Mouse (Mus musculus): ENCODE results near the gene Fam181a. TPM values are rescaled to one million over a fixed set of nuclear protein-coding genes. Genes with fewer than 3 reads are reported as not detected.

Fam181a gene
- polyA plus RNA-seq, 1 experiment from 2014 or later = not detected

DNA sequence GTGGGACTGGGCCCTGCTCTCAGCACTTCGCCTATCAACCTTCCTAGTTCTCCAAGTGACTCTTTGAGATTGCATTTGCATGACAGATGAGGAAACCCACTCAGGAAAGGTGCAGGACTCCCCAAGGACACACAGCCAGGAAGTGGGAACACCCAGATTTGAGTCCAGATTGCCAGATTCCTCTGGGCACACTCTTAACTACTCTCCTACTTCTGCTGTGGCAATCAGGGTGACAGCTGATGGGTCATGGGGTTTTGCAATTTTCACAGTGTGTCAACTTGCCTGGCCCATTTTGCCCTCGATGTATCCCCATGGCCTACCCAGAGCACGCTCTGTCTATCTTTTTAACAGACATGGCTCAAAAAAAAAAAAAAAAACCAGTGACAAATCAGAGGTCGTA is 15.8 kb downstream of the Fam181a start:
- no peaks in the 10 kb centered on the region for H3K4me1 ChIP-seq (replicated peaks; ENCODE audit: control insufficient read depth, insufficient read depth, low read length)
- no peak overlapping the region for H3K4me3 ChIP-seq (ENCODE audit: low read depth, low read length)
- DNase-seq (ENCODE audit: low spot score) (no peak), ATAC-seq (replicated peaks; ENCODE audit: low FRiP score, low TSS enrichment, low read depth) (no peak)
- H3K36me3 ChIP-seq (ENCODE audit: control insufficient read depth, insufficient read depth, low read length) = no peaks in the 10 kb centered on the region
- WGBS = 77% methylated on average over 4 of the region's 4 CpGs
- H3K9ac ChIP-seq (ENCODE audit: low read length) = no peak overlapping the region
- no peaks in the 10 kb centered on the region for H3K9me3 ChIP-seq (ENCODE audit: control insufficient read depth, low read length)
- H3K27me3 ChIP-seq (replicated peaks; ENCODE audit: control insufficient read depth, insufficient read depth, low read length) = peaks cover 15% of the 10 kb centered on the region
- H3K4me2 ChIP-seq (ENCODE audit: low read length) = no peak overlapping the region
- no peak overlapping the region for H3K27ac ChIP-seq (ENCODE audit: low read depth)

DNA sequence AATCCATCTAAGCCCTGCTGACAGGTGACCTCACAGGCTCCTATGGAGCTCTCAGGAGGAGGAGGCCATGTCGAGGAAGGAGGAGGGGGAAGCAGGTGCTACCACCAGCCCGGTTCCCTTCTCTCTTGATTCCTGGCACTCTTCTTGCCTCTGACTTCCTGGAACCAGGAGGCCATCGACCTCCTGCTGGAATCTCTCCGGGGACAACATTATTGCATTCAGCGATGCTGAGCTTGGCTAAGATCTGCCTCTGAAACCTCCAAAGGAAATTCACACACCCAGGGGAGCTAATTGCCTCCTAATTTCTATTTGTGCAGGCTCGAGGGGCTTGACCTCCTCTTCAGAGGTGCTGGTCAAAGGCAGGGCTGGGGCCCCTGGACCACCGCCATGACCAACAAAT is 16.3 kb downstream of the Fam181a start:
- no peaks in the 10 kb centered on the region for H3K9me3 ChIP-seq (ENCODE audit: control insufficient read depth, low read length)
- ATAC-seq (replicated peaks; ENCODE audit: low FRiP score, low TSS enrichment, low read depth) (no peak), DNase-seq (ENCODE audit: low spot score) (no peak)
- H3K27me3 ChIP-seq (replicated peaks; ENCODE audit: control insufficient read depth, insufficient read depth, low read length) = peaks cover 15% of the 10 kb centered on the region
- no peaks in the 10 kb centered on the region for H3K36me3 ChIP-seq (ENCODE audit: control insufficient read depth, insufficient read depth, low read length)
- no peaks in the 10 kb centered on the region for H3K4me1 ChIP-seq (replicated peaks; ENCODE audit: control insufficient read depth, insufficient read depth, low read length)
- H3K4me3 ChIP-seq (ENCODE audit: low read depth, low read length) = no peak overlapping the region
- H3K4me2 ChIP-seq (ENCODE audit: low read length) = no peak overlapping the region
- WGBS = 40% methylated on average over 7 of the region's 7 CpGs
- no peak overlapping the region for H3K9ac ChIP-seq (ENCODE audit: low read length)
- H3K27ac ChIP-seq (ENCODE audit: low read depth) = no peak overlapping the region

DNA sequence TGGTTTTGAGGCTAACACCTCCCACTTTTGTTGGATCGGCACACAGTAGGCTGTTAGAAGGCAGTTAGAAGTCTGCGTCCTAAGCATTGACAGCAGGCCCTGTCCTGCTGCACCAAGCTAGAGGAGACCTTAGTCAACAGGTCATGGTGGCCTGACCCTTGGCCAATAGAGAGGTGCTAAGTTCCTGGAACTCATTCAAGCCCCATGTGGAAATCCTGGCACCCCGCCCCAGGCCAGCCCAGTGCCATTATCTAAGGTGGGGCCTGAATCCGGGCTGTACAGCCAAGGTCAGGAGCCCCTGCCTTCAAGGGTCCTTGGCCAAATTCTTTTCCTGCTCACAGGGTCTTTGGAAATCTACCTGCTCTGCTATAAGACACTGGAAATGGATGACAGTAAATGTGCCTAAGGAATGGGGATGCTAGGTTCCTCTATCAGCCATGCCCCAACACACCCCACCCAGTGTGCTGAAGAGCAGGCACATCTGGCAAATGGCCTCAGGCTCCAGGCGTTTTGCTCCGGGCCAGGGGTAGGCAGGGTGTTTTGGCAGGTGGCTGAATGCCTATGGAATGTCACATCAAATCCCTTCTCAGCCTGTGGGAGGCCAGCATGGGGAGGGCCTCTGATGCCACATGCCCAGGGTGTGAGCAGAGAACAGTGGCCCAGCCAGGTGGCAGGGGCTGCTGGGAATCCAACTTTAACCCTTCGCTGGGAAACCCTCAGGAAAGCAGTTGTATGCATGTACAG is 17.8 kb downstream of the Fam181a start:
- H3K27me3 ChIP-seq (replicated peaks; ENCODE audit: control insufficient read depth, insufficient read depth, low read length) = peaks cover 14% of the 10 kb centered on the region
- H3K4me3 ChIP-seq (ENCODE audit: low read depth, low read length) = no peak overlapping the region
- 64% methylated on average over 7 of the region's 7 CpGs for WGBS
- H3K4me1 ChIP-seq (replicated peaks; ENCODE audit: control insufficient read depth, insufficient read depth, low read length) = no peaks in the 10 kb centered on the region
- no peaks in the 10 kb centered on the region for H3K9me3 ChIP-seq (ENCODE audit: control insufficient read depth, low read length)
- no peak overlapping the region for H3K27ac ChIP-seq (ENCODE audit: low read depth)
- no peak overlapping the region for H3K4me2 ChIP-seq (ENCODE audit: low read length)
- ATAC-seq (replicated peaks; ENCODE audit: low FRiP score, low TSS enrichment, low read depth) (no peak), DNase-seq (ENCODE audit: low spot score) (no peak)
- H3K9ac ChIP-seq (ENCODE audit: low read length) = no peak overlapping the region
- H3K36me3 ChIP-seq (ENCODE audit: control insufficient read depth, insufficient read depth, low read length) = no peaks in the 10 kb centered on the region

DNA sequence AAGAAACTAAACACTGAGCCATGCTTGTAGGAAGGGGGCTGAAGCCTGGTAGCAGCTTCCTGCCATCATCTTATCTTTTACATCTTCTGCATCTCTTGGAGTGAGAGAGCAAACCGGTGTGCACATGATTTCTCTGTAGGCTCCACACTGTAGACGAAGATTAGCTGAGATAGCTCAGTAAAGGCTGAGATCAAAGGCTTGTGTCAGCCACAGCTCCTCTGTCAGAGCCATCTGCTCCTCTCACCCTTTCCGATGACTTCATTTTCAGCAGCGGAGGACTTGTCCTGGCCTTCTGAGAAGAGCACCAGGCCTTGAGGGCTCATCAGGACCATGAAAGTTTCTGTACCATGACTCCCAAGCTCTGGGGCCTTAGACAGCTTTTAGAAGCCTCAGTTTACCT is 20.7 kb downstream of the Fam181a start:
- no peaks in the 10 kb centered on the region for H3K36me3 ChIP-seq (ENCODE audit: control insufficient read depth, insufficient read depth, low read length)
- no peak overlapping the region for H3K4me2 ChIP-seq (ENCODE audit: low read length)
- ATAC-seq (replicated peaks; ENCODE audit: low FRiP score, low TSS enrichment, low read depth) (no peak), DNase-seq (ENCODE audit: low spot score) (no peak)
- H3K27ac ChIP-seq (ENCODE audit: low read depth) = no peak overlapping the region
- 45% methylated on average over 4 of the region's 4 CpGs for WGBS
- H3K4me3 ChIP-seq (ENCODE audit: low read depth, low read length) = no peak overlapping the region
- no peaks in the 10 kb centered on the region for H3K27me3 ChIP-seq (replicated peaks; ENCODE audit: control insufficient read depth, insufficient read depth, low read length)
- no peak overlapping the region for H3K9ac ChIP-seq (ENCODE audit: low read length)
- H3K4me1 ChIP-seq (replicated peaks; ENCODE audit: control insufficient read depth, insufficient read depth, low read length) = no peaks in the 10 kb centered on the region
- H3K9me3 ChIP-seq (ENCODE audit: control insufficient read depth, low read length) = no peaks in the 10 kb centered on the region

DNA sequence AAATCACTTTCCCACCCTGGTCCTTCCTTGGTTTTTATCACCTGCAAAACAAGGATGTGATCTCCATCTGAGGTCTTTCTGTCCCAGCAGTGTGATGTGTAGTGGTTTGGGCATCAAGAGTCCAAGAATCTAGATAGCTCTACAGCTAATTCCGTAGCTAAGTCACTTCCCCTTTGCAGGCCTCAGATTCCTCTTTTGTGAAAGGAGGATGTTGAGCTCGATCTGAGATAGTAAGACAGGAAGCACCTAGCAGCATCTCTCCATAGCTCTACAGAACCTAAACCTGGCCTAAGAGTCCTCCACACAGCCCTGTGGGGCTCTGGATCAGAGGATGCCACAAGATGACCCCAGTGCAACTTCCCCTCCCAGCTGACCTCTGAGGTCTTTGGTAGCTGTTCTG is 22.1 kb downstream of the Fam181a start:
- Histone ChIP-seq H3K4me2 (ENCODE audit: low read length) (no peak overlapping the region), H3K9me3 (ENCODE audit: control insufficient read depth, low read length) (no peaks in the 10 kb centered on the region), H3K4me3 (ENCODE audit: low read depth, low read length) (no peak overlapping the region), H3K27ac (ENCODE audit: low read depth) (no peak overlapping the region), H3K36me3 (ENCODE audit: control insufficient read depth, insufficient read depth, low read length) (no peaks in the 10 kb centered on the region), H3K27me3 (replicated peaks; ENCODE audit: control insufficient read depth, insufficient read depth, low read length) (no peaks in the 10 kb centered on the region), H3K4me1 (replicated peaks; ENCODE audit: control insufficient read depth, insufficient read depth, low read length) (0 out of 2 replicates have a peak, but pooled peaks cover 2% of the 10 kb centered on the region), H3K9ac (ENCODE audit: low read length) (no peak overlapping the region)
- 81% methylated on average over 2 of the region's 2 CpGs for WGBS
- ATAC-seq (replicated peaks; ENCODE audit: low FRiP score, low TSS enrichment, low read depth) = no peak
- DNase-seq (ENCODE audit: low spot score) = no peak

DNA sequence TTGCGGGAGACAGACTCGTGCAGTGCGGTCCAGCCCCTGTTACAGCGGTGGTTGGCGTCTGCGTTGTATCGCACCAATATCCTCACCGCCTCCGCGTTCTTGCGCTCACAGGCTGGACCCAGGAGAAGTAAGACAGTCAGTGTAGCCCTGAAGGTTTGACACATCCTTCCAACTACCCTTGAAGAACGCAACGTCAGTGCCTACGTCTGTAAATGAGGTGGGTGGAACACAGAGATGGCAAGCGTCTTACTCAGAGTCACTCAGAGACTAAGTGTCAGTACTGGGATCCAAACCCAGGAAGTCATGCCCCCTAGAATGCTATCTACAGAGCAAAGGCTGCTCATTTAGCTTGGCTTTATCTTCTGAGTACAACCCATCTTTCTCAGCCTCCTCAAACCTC is 22.7 kb downstream of the Fam181a start:
- no peak overlapping the region for H3K4me3 ChIP-seq (ENCODE audit: low read depth, low read length)
- ATAC-seq (replicated peaks; ENCODE audit: low FRiP score, low TSS enrichment, low read depth) = no peak
- DNase-seq (ENCODE audit: low spot score) = no peak

DNA sequence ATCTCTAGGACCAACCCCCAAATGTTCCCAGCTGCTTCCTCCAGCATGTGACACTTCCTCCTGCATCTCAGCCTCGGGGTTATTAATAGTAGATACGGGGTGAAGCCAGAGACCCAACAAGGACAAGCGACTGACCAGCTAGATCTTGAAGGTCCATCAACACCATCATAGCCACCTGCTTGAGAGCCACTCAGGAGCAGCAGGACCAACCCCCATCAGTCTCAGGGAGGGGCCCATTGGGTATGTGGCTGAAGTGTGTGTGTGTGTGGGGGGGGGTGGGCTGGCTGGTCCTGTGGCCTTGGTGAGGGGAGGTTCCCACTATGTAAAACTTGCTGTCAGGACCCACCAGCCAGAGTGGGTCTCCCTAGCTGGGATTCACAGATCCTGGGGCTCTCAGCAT is 26.0 kb downstream of the Fam181a start:
- 77% methylated on average over 3 of the region's 3 CpGs for WGBS
- DNase-seq (ENCODE audit: low spot score) = no peak

More for the DNA sequence above, 22.7 kb downstream of the Fam181a start:
- H3K27me3 ChIP-seq (replicated peaks; ENCODE audit: control insufficient read depth, insufficient read depth, low read length) = no peaks in the 10 kb centered on the region
- no peak overlapping the region for H3K9ac ChIP-seq (ENCODE audit: low read length)
- no peak overlapping the region for H3K27ac ChIP-seq (ENCODE audit: low read depth)
- no peaks in the 10 kb centered on the region for H3K36me3 ChIP-seq (ENCODE audit: control insufficient read depth, insufficient read depth, low read length)
- H3K9me3 ChIP-seq (ENCODE audit: control insufficient read depth, low read length) = no peaks in the 10 kb centered on the region
- 0 out of 2 replicates have a peak, but pooled peaks cover 2% of the 10 kb centered on the region for H3K4me1 ChIP-seq (replicated peaks; ENCODE audit: control insufficient read depth, insufficient read depth, low read length)
- H3K4me2 ChIP-seq (ENCODE audit: low read length) = no peak overlapping the region
- 95% methylated on average over 15 of the region's 15 CpGs for WGBS

DNA sequence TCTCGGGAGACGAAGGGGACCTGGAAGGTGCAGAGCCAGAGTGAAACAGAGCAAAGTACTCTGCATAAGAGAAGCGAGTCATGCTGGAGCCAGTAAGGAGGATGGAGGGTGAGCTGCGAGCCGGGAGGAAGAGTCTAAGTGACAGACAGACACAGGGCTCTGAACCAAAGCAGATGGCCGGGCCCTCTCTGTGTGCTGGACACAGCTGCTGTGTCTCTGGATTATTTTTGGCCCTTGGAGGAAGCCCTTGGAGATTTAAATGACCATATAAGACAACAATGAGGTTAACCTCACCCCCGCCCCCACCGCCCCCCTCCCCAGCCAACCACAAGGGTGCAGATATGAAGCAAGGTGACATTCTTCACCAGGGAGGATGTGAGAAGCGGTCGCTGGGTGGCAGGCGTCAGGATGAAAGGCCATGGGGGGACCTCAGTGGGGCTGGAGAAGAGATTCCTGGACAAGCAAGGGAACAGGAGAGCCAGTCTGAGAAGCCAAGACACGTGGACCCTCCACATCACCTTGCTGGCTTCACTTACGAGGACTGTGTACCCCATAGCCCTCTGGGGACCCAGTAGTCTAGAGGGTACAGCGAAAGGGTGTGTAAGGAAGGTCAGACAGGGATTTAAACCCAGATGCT is 27.5 kb downstream of the Fam181a start:
- no peak overlapping the region for H3K4me2 ChIP-seq (ENCODE audit: low read length)
- no peaks in the 10 kb centered on the region for H3K9me3 ChIP-seq (ENCODE audit: control insufficient read depth, low read length)
- peak; percentile 56; the same call in 1 of the 2 replicates for ATAC-seq (replicated peaks; ENCODE audit: low FRiP score, low TSS enrichment, low read depth)
- H3K4me1 ChIP-seq (replicated peaks; ENCODE audit: control insufficient read depth, insufficient read depth, low read length) = 0 out of 2 replicates have a peak, but pooled peaks cover 2% of the 10 kb centered on the region
- H3K9ac ChIP-seq (ENCODE audit: low read length) = no peak overlapping the region
- no peak for DNase-seq (ENCODE audit: low spot score)
- no peak overlapping the region for H3K4me3 ChIP-seq (ENCODE audit: low read depth, low read length)
- no peak overlapping the region for H3K27ac ChIP-seq (ENCODE audit: low read depth)
- WGBS = 54% methylated on average over 14 of the region's 14 CpGs
- no peaks in the 10 kb centered on the region for H3K27me3 ChIP-seq (replicated peaks; ENCODE audit: control insufficient read depth, insufficient read depth, low read length)
- H3K36me3 ChIP-seq (ENCODE audit: control insufficient read depth, insufficient read depth, low read length) = no peaks in the 10 kb centered on the region

More for the DNA sequence above, 26.0 kb downstream of the Fam181a start:
- Histone ChIP-seq H3K36me3 (ENCODE audit: control insufficient read depth, insufficient read depth, low read length) (no peaks in the 10 kb centered on the region), H3K4me2 (ENCODE audit: low read length) (no peak overlapping the region), H3K4me3 (ENCODE audit: low read depth, low read length) (no peak overlapping the region), H3K27me3 (replicated peaks; ENCODE audit: control insufficient read depth, insufficient read depth, low read length) (no peaks in the 10 kb centered on the region), H3K9ac (ENCODE audit: low read length) (no peak overlapping the region), H3K27ac (ENCODE audit: low read depth) (no peak overlapping the region), H3K4me1 (replicated peaks; ENCODE audit: control insufficient read depth, insufficient read depth, low read length) (0 out of 2 replicates have a peak, but pooled peaks cover 2% of the 10 kb centered on the region), H3K9me3 (ENCODE audit: control insufficient read depth, low read length) (no peaks in the 10 kb centered on the region)
- ATAC-seq (replicated peaks; ENCODE audit: low FRiP score, low TSS enrichment, low read depth) = no peak

Measured in intestine, embryonic 14.5 days (tissue).